Mouse (Mus musculus) thymus, adult 2 months (tissue): ENCODE measurements around the gene Gas7. TPM values are rescaled to one million over a fixed set of nuclear protein-coding genes. Genes with fewer than 3 reads are reported as not detected.

ENCODE experiments used
- DNase-seq: peaks from one replicate; pipeline ENCODE4 v3.0.0; 2021
- H3K27ac ChIP-seq: fragments of 200-500 bp; 2 replicates; pipeline ENCODE4 v1.5.1; 2012; ENCODE audit warnings: low read length, control low read depth; ENCODE audit not compliant: control insufficient read depth, insufficient read depth
- H3K27me3 ChIP-seq: fragments of 200-500 bp; 2 replicates; pipeline ENCODE4 v1.6.1; 2012; ENCODE audit warnings: mild to moderate bottlenecking, low read length, moderate library complexity, mixed read lengths; ENCODE audit not compliant: control insufficient read depth, insufficient read depth
- H3K36me3 ChIP-seq: fragments of 200-500 bp; 2 replicates; pipeline ENCODE4 v1.6.1; 2012; ENCODE audit warnings: mild to moderate bottlenecking, low read length, moderate library complexity; ENCODE audit not compliant: control insufficient read depth, insufficient read depth
- H3K4me1 ChIP-seq: fragments of 200-500 bp; replicated peaks from 2 replicates; pipeline ENCODE4 v1.6.1; 2012; ENCODE audit warnings: low read length; ENCODE audit not compliant: control insufficient read depth, insufficient read depth
- H3K4me3 ChIP-seq: fragments of 200-500 bp; 2 replicates; pipeline ENCODE4 v1.5.1; 2012; ENCODE audit warnings: mild to moderate bottlenecking, low read length, control low read depth, moderate library complexity; ENCODE audit not compliant: control insufficient read depth, insufficient read depth
- CTCF ChIP-seq: fragments of 200-500 bp; IDR thresholded peaks from 2 replicates; pipeline ENCODE4 v1.5.1; 2012; ENCODE audit warnings: mild to moderate bottlenecking, control low read depth, low read length, moderate library complexity, borderline replicate concordance; ENCODE audit not compliant: control insufficient read depth, poor library complexity, insufficient read depth; ENCODE audit errors: extremely low read depth
- POLR2A ChIP-seq: fragments of 200-500 bp; IDR thresholded peaks from 2 replicates; pipeline ENCODE4 v1.6.1; 2012; ENCODE audit warnings: mild to moderate bottlenecking, low read length, control low read depth, moderate library complexity; ENCODE audit not compliant: control insufficient read depth, poor library complexity, insufficient read depth; ENCODE audit errors: extremely low read depth
- WGBS: fragments of 180-500 bp; shearing (Covaris S2); methylation state at CpG from one replicate; pipeline ENCODE4 v1.1.7; 2018; 5-methylcytosine and 5-hydroxymethylcytosine counted together
- polyA plus RNA-seq: library from polyadenylated mRNA; depleted of rRNA; stranded (reverse); fragments of >200 nt; gene quantifications from 2 replicates; pipeline ENCODE4 v1.2.3, GENCODE M21; 2012; rRNA removed

Gas7 gene
- 5.0 TPM in 2 replicates for polyA plus RNA-seq

- TF ChIP-seq CTCF = no peak
- TF ChIP-seq POLR2A = no peak
- no peaks in the 10 kb centered on the region for H3K4me1 ChIP-seq
- H3K36me3 ChIP-seq = no peaks in the 10 kb centered on the region
- DNase-seq = peak; percentile 3
- H3K4me3 ChIP-seq = peak within 1 kb of the TSS; percentile 12
- peaks cover 3% of the 10 kb centered on the region for H3K27me3 ChIP-seq
- no peak within 1 kb of the TSS for H3K27ac ChIP-seq
- WGBS = 3% methylated on average over 70 of the region's 78 CpGs
Measured at GRCm38 (mm10) chr11:67454874-67455526, at the start of gene Gas7. Gas7 (plus strand) TSS chr11:67455437.

GRCm38 (mm10) chr11:67414346-67414940, 40.8 kb upstream of the Gas7 start:
- no peak for DNase-seq
- no peaks in the 10 kb centered on the region for H3K27me3 ChIP-seq
- H3K27ac ChIP-seq = no peak overlapping the region
- H3K4me1 ChIP-seq = no peaks in the 10 kb centered on the region
- H3K36me3 ChIP-seq = no peaks in the 10 kb centered on the region
- no peak overlapping the region for H3K4me3 ChIP-seq
- WGBS = 85% methylated on average over 6 of the region's 6 CpGs
- no peak for TF ChIP-seq CTCF
- no peak for TF ChIP-seq POLR2A

- Histone ChIP-seq H3K4me3 (no peak overlapping the region), H3K36me3 (no peaks in the 10 kb centered on the region), H3K27me3 (no peaks in the 10 kb centered on the region), H3K27ac (no peak overlapping the region), H3K4me1 (no peaks in the 10 kb centered on the region)
- WGBS = 98% methylated on average over 13 of the region's 13 CpGs
- no peak for DNase-seq
- TF ChIP-seq POLR2A (no peak), CTCF (no peak)
Measured at GRCm38 (mm10) chr11:67423575-67423974, 31.7 kb upstream of the Gas7 start.

GRCm38 (mm10) chr11:67428196-67428595, 27.0 kb upstream of the Gas7 start:
- no peaks in the 10 kb centered on the region for H3K27me3 ChIP-seq
- peak; percentile 4 for DNase-seq
- H3K4me3 ChIP-seq = no peak overlapping the region
- 42% methylated on average over 3 of the region's 3 CpGs for WGBS
- H3K27ac ChIP-seq = no peak overlapping the region
- no peaks in the 10 kb centered on the region for H3K36me3 ChIP-seq
- TF ChIP-seq POLR2A (no peak), CTCF (no peak)
- no peaks in the 10 kb centered on the region for H3K4me1 ChIP-seq

GRCm38 (mm10) chr11:67429836-67430235, 25.4 kb upstream of the Gas7 start:
- WGBS = 14% methylated on average over 1 of the region's 1 CpGs
- TF ChIP-seq CTCF (no peak), POLR2A (no peak)
- H3K36me3 ChIP-seq = no peaks in the 10 kb centered on the region
- no peaks in the 10 kb centered on the region for H3K4me1 ChIP-seq
- no peak overlapping the region for H3K4me3 ChIP-seq
- no peaks in the 10 kb centered on the region for H3K27me3 ChIP-seq
- H3K27ac ChIP-seq = no peak overlapping the region
- no peak for DNase-seq

GRCm38 (mm10) chr11:67431116-67431645, 24.1 kb upstream of the Gas7 start:
- 63% methylated on average over 14 of the region's 14 CpGs for WGBS
- H3K36me3 ChIP-seq = no peaks in the 10 kb centered on the region
- TF ChIP-seq CTCF (no peak), POLR2A (no peak)
- no peak overlapping the region for H3K4me3 ChIP-seq
- DNase-seq = no peak
- H3K4me1 ChIP-seq = no peaks in the 10 kb centered on the region
- H3K27ac ChIP-seq = no peak overlapping the region
- no peaks in the 10 kb centered on the region for H3K27me3 ChIP-seq
